Comparison of ENCODE assay signal across 12 mouse cellular contexts in the genomic region with DNA sequence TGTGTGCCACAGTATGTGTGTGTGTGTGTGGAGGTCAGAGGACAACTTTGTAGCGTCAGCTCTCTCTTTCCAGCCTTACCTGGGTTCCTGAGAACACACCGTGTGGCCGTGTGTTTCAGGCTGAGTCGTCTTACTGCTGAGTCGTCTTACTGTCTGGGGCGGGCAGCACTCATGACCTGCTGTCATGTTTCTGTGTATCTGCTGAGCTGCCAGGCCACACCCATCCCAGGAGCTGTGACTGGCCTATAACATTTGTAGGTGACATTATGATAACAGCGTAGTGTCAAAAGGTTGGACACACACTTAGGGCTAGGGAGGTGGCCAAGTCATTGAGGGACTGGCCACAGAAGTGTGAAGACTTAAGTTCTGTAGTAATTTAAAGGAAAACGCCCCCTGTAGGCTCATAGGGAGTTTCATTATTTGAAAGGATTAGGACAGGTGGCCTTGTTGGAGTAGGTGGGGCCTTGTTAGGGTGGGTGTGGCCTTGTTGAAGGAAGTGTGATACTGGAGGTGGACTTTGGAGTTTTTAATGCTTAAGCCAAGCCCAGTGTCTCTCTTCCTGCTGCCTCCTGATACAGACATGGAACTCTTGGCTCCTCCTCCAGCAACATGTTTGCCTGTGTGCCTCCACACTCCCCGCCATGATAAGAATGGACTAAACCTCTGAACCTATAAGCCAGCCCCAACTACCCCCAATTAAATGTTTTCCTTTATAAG. TPM values are rescaled to one million over a fixed set of nuclear protein-coding genes. Genes with fewer than 3 reads are reported as not detected.
A peak's percentile ranks its signal among the peaks of the same experiment; 100 is the strongest.
DNase-seq lines count a peak whose midpoint lies in the region; ATAC-seq and TF ChIP-seq lines count a peak whose summit lies in the region.
"Had no signal": no experiment of that assay in that cellular context is flagged by ENCODE, and none has a peak within 500 bp of the region (broad histone marks: within the 10 kb centered on the region; RNA-seq: fewer than 3 reads in every experiment).

No protein-coding gene starts in this region.

- WGBS in intestine, postnatal 0 days: 51% methylated on average over 9 of the region's 9 CpGs

- ATAC-seq in intestine, postnatal 0 days: peak; percentile 84
- peak; percentile 10 for ATAC-seq in megakaryocyte progenitor cell, adult 5-6 weeks (replicated peaks; ENCODE audit: poor library complexity)

- TF ChIP-seq CTCF in intestine, postnatal 0 days (IDR thresholded peaks at IDR 0.05; ENCODE audit: low read depth): peak; percentile 30

- H3K27ac ChIP-seq in intestine, postnatal 0 days (ENCODE audit: low read depth, low read length): peak overlapping the region; percentile 84
- H3K27ac ChIP-seq: hindbrain, embryonic 12.5 days; lung, embryonic 15.5 days; midbrain, embryonic 12.5 days had no signal

- no peaks in the 10 kb centered on the region for H3K27me3 ChIP-seq in intestine, postnatal 0 days (replicated peaks; ENCODE audit: control insufficient read depth, insufficient read depth, low read length)
- H3K27me3 ChIP-seq: hindbrain, embryonic 12.5 days had no signal

- peak; percentile 21 to 35 for DNase-seq in B cell, adult 2 months
- DNase-seq in R1 (ENCODE audit: low read depth, low spot score): peak; percentile 47
- no peak for DNase-seq in thymus, postnatal 10 days (ENCODE audit: low spot score in 2 of 2)
- no peak for DNase-seq in layer of hippocampus, postnatal 10 days (ENCODE audit: low spot score in 2 of 2)
- DNase-seq in heart, adult 9 months (ENCODE audit: low spot score in 2 of 2): no peak
- DNase-seq: cerebellum, adult 9-10 months; kidney, adult 8-10 months had no signal

- H3K4me1 ChIP-seq in intestine, postnatal 0 days (replicated peaks; ENCODE audit: control insufficient read depth, insufficient read depth, low read length): peaks cover 14% of the 10 kb centered on the region
- H3K4me1 ChIP-seq: hindbrain, embryonic 12.5 days had no signal

- H3K36me3 ChIP-seq in intestine, postnatal 0 days (ENCODE audit: control insufficient read depth, insufficient read depth): no peaks in the 10 kb centered on the region
- H3K36me3 ChIP-seq: hindbrain, embryonic 12.5 days; lung, embryonic 15.5 days; midbrain, embryonic 12.5 days had no signal

- no peaks in the 10 kb centered on the region for H3K9me3 ChIP-seq in intestine, postnatal 0 days (ENCODE audit: control insufficient read depth)
- H3K9me3 ChIP-seq: hindbrain, embryonic 12.5 days; lung, embryonic 15.5 days; midbrain, embryonic 12.5 days had no signal

- H3K4me3 ChIP-seq in intestine, postnatal 0 days (ENCODE audit: low read depth, low read length): no peak overlapping the region
- H3K4me3 ChIP-seq: hindbrain, embryonic 12.5 days; lung, embryonic 15.5 days; midbrain, embryonic 12.5 days had no signal

- no peak overlapping the region for H3K4me2 ChIP-seq in intestine, postnatal 0 days (replicated peaks; ENCODE audit: low read depth)
- H3K4me2 ChIP-seq: hindbrain, embryonic 12.5 days; lung, embryonic 15.5 days; midbrain, embryonic 12.5 days had no signal

- H3K9ac ChIP-seq in intestine, postnatal 0 days (ENCODE audit: low read depth, low read length): no peak overlapping the region
- H3K9ac ChIP-seq: hindbrain, embryonic 12.5 days; lung, embryonic 15.5 days; midbrain, embryonic 12.5 days had no signal

RNA-seq across cellular contexts. Expression of a gene that starts 13.4 kb away (rescaled TPM):
- polyA plus RNA-seq in intestine, postnatal 0 days (2015; fragmentation: Nextera tagmentation; extraction: Ambion mirVana): 1.6 and 1.8 TPM in 2 replicates
- 10.1 and 13.1 TPM in 2 replicates for total RNA-seq in megakaryocyte progenitor cell, adult 5-6 weeks (2015)
- 19.5 and 21.1 TPM in 2 replicates for total RNA-seq in megakaryocyte progenitor cell, adult 5-6 weeks (2017)
- total RNA-seq in layer of hippocampus, postnatal 10 days (2021): under 1 TPM; 0.73 to 0.80 TPM

RNA-seq across cellular contexts. Expression of a gene that starts 36.3 kb away (rescaled TPM):
- 209 TPM in 2 replicates for polyA plus RNA-seq in intestine, postnatal 0 days (2015; fragmentation: Nextera tagmentation; extraction: Ambion mirVana)
- 58.1 and 65.3 TPM in 2 replicates for total RNA-seq in megakaryocyte progenitor cell, adult 5-6 weeks (2015)
- total RNA-seq in megakaryocyte progenitor cell, adult 5-6 weeks (2017): 26.9 and 30.1 TPM in 2 replicates
- 10 to 100 TPM; 62.2 to 76.7 TPM for total RNA-seq in layer of hippocampus, postnatal 10 days (2021)

Comparison
In these comparisons a context has a peak if more than half of its experiments do, and no peak if none do; other contexts are left out.
1. DNase-seq: peak in B cell, adult 2 months (2 of 2) and R1 (single experiment); none in thymus, postnatal 10 days (0 of 2), layer of hippocampus, postnatal 10 days (0 of 2) and heart, adult 9 months (0 of 2).
2. RNA of a gene that starts 13.4 kb away (total RNA-seq): 10.1 to 21.1 TPM in megakaryocyte progenitor cell, adult 5-6 weeks; 0.73 to 0.80 TPM in layer of hippocampus, postnatal 10 days; every median in the first group is over 4 times any median in the second.